Mouse (Mus musculus): ENCODE measurements around the gene Mapk12.

Gene Mapk12

DNA sequence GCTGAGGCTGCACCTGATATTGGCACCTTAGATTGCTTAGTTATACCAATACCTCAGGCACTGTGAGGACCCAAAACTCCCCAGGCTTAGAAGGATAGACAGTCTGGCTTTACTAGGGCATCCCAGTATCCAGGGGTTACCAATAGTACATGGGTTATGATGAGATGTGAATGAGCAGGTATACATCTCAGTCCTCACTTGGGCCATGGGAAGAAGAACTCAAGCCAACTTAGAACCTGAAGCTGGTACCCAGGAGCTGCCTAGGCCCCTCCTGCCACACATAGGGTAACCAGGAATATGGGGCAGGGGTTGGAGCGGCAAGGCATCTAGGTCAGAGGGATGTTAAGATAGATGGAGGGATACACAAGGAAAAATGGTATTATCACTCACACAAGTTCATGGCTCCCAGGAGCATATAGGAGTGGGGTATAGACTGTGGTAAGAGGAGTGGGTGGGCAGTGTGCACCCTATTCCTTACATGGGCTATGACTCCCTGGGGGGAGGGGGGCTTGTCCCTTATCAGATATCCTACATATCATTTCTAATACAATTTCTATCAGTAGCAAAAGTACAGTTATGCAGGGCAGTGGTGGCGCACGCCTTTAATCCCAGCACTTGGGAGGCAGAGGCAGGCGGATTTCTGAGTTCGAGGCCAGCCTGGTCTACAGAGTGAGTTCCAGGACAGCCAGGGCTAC, 3.9 kb downstream of the Mapk12 start:
- no peak for DNase-seq

DNA sequence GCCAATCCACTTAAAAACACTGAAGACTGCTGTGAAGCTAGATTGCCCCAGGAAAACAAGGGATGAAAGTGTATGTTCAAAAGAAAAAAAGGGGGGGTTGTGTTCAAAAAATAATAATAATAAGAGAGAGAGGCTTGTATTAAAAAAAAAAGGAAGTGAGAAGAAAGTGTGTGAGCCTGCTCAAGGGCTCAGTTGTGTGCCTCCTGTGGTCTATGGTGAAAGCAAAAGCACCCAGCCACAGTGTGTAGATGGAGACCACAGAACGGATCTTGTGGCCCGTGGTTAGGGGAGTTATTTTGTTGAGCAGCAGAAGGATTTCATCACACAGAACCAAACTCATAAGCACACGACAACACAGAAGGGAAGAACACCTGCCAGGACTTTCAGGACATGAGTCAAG, 9.2 kb downstream of the Mapk12 start:
- DNase-seq = no peak

DNA sequence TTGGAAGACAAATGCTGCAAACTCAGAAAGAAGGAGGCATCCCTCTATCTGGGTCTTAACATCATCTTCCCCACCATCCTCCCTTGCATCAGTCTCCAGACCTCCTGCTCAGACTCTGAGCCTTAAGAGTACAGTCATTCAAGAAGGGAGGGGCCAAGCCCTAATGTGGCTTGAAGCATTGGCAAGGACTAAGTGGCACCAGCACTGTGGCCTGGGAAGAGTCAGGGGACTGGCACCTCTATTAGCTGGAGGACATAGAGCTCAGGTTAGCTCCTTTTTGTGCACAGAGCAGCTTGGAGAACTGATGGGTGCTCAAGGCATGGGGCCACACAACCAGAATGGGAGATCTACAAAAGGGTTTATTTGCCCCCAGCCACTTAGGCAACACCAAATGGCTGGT, 10.3 kb downstream of the Mapk12 start:
- DNase-seq = no peak

DNA sequence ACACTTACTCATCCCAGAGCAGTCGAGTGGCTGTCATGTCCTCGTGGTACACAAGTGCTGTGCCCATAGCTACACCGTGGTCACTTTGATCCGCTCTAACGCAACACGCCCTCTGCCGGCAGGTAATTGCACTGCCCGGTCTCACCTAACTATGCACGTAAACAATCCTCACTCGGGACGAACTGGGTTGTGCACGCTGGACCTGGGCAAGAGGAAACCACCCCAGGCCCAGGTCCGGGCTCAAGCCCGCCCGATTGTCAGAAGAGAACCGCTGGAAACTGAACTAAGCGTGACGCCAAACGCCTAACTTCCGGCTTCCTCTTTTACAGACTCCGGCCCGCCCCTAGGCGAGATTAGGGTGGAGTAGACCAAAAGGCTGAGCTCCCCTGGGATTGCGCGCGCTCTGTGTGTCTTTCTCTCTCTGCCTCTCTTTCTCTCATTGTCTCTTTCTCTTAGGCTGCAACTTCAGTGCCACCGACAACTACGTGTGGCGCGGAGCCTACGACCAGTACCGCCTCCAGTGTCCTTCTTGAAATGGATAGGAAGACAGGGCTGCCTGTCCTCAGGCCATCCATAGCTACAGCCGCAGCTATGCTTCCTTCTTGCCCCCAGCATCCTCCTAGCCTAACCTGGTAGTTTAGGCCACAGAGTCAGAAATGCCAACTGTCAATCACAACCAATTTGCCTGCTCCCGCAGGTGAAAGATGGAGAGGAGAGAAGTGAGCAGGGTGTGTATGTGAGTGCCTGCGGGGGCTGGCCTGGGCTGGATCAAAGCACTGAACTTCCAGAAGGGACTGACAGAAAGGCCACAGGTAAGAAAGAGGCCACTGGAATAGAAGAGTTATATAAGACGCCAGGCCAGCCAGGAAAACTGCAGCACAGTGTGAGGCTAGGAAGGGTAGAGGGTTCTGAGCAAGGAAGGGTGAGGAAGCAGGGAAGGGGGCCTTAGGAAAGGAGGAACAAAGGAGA, 11.8 kb downstream of the Mapk12 start, which contains the start of gene Hdac10:
Gene Hdac10 (minus strand): TSS at position 319 of the 969 bp plus-strand sequence.
- DNase-seq = peak; percentile 77

DNA sequence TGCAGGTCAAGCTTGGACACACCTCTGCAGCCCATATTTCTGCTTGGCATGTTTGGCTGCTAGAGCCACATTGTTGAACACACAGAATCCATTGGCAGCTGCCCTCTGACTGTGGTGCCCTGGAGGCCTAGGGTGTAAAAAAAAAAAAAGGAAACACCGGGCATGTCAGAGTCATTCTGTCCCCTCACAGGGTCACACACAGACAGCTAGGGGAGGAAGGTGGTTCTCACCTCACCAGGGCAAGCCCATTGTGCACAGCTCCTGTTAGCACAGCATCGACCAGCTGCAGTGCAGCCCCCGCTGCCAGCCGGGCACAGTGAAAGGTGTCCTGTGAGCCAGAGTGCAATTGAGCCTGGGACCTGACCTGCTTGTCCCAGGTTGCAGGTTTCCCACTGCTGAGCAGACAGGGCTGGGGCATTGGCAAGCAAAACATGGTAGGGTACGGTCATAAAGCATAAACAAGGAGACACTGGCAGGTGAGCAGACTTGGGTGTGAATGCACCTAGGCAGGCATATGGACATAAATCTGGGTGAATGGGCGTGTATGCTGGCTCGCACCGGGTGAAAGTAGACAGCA, 13.1 kb downstream of the Mapk12 start:
- no peak for DNase-seq

DNA sequence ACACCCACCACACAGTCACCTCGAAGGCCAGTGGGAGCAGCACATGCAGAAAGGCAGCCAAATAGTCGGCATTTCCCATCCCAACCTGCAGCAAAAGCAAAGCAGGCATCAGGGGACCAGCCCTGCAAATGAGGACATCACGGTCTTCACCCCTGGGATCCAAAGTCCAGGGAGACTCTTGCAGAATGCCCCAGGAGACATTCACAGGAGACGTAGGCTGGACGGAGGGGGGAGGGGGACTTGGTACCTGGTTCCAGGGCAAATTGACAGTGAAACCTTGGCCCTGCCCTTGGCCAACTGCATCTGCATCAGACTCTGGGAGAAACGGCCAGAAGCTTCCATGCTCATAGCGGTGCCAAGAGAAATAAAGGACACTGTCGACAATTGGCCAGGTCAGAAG, 13.9 kb downstream of the Mapk12 start:
- DNase-seq = no peak

DNA sequence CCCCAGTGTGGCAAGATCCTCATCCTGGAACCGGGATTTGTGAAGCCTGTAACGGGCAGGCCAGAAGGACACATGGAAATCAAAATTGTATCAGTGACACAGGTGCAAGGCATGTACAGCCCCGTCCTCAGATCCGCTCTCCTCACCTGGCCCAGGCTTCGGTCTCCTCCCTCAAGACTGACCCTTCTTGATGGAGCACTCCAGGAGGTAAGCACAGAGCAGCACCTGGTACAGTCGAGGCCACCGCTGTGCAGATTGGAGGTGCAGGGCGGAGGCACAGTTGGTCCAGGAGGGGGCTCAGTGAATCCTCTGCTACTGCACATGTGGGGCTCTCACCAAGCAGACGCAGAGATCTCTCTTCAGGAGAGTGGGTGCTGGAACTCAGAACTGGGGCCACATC, 15.2 kb downstream of the Mapk12 start:
- no peak for DNase-seq

DNA sequence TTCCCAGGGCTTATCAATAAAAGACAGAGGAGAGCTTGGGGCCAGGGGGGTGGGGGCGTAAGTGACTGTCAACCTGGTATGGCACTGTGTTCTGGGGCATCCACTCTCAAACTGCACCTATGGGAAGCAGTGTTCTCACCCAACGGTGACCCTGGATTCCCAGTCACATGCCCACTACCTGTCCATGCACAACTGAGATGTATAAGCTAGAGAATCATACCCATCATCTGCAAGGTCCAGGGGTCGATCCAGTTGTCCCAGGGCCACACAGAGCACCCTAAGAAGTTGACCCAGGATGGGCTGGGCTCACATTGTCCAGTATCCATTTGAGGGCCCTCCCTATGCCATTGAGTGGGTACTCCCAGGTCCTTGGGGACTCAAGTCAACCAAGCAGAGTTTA, 16.2 kb downstream of the Mapk12 start:
- no peak for DNase-seq

DNA sequence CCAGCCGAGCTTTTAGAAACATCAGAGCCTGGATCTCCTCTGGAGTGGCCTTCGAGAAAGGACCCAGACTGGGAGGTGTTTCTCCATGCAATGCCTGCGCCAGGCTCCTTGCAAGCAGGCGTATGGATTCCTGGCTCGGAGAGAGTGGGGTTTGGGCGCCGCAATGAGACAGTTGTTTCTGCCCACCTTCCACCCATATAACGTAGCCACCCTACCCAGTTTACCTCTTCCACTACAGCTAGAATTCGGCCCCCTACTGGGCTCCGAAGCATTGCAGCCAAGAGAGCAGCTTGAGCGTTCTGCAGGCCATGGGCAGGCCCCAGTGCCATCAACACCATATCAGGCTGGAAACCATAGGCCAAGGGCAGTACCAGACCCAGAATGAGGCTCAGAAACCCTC, 16.9 kb downstream of the Mapk12 start:
- peak; percentile 75 for DNase-seq

DNA sequence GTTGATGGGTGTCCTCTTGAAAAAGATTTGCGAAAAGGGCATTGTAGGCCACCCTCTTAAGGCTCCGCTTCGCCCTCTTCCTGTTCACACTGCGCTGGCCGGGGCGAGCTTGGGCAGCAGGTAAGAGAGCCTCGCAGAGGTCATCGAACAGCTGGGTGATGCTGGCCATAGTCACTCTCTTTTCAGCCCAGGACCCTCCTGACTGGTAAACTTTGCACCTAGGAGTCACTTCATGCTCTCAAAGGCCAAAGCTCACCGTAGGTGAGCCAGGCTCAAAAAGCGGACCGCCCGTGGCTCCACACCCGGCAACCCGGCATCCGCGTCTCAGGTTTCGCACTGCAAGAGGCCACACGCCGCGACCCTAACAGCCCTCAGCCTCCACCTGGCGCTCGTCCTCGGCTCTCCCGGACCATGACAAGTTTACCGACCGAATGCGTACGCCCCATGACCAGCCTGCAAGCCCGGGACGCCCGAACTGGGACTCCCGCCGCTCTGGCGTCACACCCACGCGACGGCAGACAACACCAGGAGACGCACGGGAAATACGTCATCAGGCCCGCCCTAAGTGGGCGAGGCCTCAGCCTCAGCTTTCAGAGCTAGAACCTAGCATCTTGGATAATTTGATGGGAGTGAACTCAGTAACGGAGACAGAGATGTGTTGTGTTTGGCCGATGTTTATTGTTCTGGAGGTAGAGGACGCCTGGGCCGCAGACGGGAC, 17.7 kb downstream of the Mapk12 start, which contains the start of gene Tubgcp6:
Gene Tubgcp6 (minus strand): TSS at position 464 of the 718 bp plus-strand sequence.
- DNase-seq = peak; percentile 94

DNA sequence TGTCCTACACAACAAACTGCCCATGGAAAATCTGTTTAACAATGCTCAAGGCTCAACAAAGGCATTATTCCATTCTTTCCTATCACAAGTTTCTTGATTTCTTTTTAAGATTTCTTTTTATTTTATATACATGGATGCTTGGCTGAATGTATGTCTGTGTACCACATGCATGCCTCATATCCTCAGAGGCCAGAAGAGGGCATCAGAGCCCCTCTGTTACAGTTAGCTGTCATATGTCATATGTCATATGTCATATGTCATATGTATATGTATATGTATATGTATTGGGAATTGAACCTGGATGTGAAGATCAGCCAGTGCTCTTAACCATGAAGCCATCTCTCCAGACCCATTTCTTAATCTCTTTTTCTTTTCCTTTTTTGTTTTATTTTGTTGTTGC, 22.5 kb downstream of the Mapk12 start:
- no peak for DNase-seq

DNA sequence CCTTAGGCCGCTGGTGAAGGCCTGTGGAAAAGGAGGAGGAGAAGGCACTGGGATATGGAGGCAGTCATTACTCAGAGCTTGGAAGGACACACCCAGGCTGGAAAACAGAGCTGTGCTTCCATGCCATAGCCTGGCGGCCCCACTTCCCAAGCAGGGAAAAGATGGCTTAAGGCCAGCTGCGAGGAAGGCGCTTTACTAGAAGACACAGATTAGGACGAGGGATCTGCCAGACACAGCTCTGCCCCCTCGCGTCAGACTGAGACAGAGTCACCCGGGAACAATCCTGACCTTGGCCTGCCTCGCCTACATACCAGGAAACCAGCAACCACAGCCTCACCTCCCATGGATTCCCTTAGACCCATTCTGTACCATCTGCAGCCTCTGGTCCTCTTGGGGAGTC, 30.4 kb downstream of the Mapk12 start:
- DNase-seq = no peak

DNA sequence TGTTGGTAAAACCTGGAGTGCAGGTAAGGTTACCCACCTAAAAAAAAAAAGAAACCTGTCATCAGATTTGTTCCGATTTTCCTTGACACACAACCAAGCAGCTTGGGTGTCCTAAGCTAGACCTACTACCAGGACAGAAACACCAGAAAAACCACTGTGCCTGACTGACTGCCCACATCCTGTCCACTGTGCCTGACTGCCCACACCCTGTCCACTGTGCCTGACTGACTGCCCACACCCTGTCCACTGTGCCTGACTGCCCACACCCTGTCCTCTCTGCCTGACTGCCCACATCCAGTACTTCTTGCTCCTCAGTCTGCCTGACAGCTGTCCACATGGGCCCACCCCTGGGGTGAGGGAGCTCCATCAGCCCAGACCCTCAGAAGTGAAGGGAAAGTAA, 33.5 kb downstream of the Mapk12 start:
- no peak for DNase-seq

DNA sequence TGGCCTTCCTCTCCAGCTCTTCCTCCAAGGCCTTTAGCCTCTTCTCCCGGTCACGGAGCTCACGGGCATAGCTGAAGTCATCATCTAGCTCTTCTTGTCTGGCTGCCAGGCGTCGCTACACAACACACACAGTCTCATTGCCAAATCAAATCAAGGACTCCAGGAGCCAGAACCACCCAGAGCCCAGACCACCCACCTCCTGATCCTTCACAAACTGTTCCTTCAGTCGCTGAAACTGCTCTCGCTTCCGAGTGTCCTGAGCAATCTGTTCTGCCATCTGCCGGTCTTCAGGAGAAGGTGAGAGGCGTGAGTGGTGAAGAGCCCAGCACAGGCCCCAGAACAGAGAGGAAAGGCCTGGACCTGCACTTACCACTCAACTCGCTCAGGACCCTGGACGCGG, 34.4 kb downstream of the Mapk12 start:
- DNase-seq = no peak

DNA sequence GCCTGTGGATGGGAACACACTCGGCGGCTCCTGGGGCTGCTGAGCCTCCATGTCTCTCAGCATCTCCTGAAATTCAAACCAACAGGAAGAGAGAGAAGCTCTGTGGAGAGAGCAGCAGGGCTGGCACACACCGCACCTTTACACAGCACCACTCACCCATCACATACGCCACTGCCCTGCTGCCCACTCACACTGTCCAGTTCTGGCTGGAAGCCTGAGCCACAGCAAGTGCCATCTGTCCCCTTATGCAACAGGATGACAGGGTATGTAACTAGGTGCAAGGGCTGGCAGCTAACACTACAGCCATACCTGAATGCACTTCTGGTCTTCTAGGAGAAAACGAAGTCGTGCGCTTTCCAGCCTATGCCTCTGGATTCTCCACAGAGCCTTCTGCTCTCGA, 36.1 kb downstream of the Mapk12 start:
- DNase-seq = no peak

DNA sequence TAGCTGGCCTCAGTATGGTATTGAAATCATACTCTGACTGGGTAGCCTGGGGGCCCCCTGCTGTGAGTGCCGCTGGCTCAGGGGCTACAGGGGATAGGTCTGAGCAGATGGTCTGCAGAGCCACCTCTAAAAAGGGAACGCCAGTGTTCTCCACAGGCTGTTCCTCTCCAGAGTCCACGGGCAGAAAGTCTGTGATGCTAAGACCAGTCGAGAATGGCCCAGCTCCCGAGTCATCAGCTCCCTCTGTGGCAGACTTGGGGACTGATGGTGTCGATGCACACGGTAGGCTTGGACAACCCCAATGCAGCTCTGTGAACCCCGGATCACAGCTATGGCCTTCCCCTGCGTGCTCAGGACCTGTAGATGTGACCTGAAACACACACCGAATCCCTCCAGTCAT, 36.6 kb downstream of the Mapk12 start:
- DNase-seq = no peak

DNA sequence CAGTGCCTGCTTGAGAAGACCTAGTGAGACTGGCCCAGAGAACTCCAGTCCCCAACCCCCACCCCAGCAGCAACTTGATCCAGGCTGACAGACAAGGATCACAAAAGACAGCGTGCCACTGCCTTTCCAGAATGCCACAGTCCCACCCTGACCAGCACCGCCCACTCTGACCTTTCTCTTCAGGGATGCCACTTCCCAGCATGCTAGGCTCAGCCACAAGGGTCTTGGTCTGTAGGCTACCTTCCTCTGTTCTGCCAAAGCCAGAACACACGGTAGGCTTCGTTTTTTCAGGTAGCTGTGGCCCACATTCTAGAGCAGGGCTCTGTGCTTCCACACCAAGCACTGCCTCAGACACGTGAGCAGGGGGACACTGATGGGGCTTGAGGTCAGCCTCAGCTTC, 37.9 kb downstream of the Mapk12 start:
- no peak for DNase-seq

DNA sequence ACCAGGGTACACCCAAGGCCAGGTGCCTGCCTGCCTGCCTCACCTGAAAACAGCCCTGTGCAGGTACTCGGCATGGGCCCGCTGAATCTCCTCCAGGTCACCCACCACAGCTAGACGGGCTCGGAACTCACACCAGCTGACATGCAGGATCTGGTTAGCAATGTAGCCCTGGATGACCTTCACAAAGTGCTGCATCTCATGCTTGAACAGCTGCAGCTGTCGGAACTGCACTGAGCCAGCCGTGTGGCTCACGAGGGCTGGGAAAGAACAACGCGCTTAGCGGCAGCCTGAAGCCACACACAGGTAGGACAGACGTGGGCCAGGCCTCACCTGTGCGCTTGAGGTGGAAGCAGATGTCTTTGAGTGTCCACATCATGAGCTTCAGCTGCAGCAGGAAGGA, 39.7 kb downstream of the Mapk12 start:
- DNase-seq = no peak

DNA sequence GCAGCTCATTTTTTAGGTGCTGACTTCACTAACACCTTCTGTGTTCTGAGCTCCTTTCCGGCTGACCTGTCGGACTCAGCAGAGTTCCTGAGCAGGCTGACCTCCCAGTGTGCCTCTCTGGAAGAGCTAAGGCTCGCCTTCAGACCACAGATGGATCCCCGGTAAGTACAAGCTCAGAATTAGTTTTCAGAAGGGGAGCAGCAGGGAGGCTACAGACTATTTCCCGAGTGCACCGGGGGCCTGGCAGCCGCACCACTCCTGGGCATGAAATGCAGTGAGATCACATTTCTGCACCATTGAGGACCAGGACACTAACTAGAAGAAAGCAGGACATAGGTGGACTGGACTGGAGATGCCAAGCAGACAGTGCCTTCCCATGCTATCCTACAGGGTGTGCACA, 41.9 kb downstream of the Mapk12 start:
- no peak for DNase-seq

DNA sequence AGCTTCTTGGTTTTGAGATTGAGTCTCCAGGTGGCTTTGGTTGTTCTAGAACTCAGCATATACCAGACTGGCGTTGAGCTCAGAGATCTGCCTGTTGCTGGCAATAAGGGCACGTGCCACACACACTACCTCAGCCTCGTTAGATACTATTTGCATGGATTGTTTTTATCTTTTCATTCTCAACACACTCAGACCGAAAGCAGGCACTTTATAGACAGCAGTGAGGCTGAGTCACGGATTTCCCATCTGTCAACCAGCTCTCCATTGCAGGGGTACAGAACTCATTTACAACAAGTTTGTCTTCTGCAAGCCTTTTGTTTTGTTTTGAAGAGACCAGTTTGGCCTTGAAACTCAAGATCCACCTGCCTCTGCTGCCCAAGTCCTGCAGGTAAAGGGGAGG, 43.1 kb downstream of the Mapk12 start:
- DNase-seq = no peak

DNA sequence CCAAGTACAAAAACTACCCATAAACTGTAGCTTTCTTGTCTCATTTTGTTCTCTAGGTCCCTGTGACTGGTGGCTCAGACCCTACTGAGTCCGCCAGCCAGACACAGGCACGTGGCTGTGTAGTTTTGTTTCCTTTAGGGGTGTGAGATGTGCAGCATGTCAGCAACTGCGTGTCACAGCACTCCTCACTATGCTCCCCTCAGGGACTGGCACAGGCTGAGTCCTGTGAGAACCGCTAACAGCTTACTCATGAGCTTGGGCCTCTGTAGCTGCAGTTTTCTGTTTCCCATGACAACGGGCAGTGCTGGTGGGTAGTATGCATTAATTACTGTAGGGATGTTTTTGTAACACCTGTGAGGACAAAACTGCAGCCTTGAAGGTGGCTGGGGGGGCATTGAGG, 48.3 kb downstream of the Mapk12 start:
- no peak for DNase-seq

DNA sequence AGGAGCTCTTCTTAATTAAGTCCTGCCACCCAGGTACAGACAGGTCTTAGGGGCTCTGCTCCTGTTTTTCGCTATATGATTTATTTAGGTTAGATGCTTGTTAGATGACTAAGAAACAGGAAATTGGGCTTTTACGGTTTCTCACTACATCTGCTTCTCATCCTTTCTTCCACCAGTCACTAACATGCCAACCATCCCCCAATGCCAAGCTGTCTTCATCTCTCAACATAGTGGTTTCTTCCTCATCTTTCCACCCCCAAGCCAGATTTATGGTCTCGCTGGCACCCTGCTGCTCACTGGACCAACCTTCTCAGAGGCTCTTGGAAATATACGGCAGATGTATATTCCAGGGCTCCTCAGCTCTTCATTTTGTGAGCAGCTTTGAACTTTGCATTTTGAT, 49.8 kb downstream of the Mapk12 start:
- no peak for DNase-seq

Measured in right cerebral cortex, postnatal 14 days (tissue).